Mouse (Mus musculus): ENCODE measurements around the gene 1700013G24Rik. TPM values are rescaled to one million over a fixed set of nuclear protein-coding genes. Genes with fewer than 3 reads are reported as not detected.
A peak's percentile ranks its signal among the peaks of the same experiment; 100 is the strongest.

1700013G24Rik gene
- polyA plus RNA-seq, 1 experiment from 2014 or later, result not detected

DNA sequence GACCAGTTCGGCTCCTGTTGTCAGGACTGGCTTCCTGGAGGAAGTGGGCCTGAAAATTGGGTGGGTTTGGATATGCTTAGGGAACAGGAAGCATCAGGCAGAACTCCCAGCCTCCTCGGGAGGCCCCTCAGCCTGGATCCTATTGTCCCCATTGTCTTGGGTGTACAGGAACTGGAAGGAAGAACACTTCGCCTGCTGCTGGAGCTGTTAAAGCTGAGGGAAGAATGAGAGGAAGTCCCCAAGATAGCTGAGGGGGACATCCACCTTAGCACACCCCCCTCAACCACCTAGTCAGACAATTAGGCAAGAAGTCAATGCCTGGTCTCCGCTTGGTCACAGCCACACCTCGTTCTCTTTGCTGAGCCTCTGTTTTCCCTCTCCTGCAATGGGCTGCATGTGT lies 25.2 kb downstream of the 1700013G24Rik start:
- no peaks in the 10 kb centered on the region for H3K27me3 ChIP-seq (ENCODE audit: insufficient read depth, low read length)
- no peaks in the 10 kb centered on the region for H3K36me3 ChIP-seq (replicated peaks; ENCODE audit: insufficient read depth, low read length)
- no peak overlapping the region for H3K9ac ChIP-seq (replicated peaks)
- 55% methylated on average over 5 of the region's 5 CpGs for WGBS (ENCODE audit: insufficient replicate concordance)
- H3K27ac ChIP-seq (ENCODE audit: low read depth), result peak overlapping the region; percentile 26; the same call in 1 of the 2 replicates
- H3K9me3 ChIP-seq (ENCODE audit: low read length), result no peaks in the 10 kb centered on the region
- TF ChIP-seq CTCF (IDR thresholded peaks at IDR 0.05; ENCODE audit: low read depth) (no peak), EP300 (IDR thresholded peaks at IDR 0.05; ENCODE audit: low read depth) (no peak)
- no peak for ATAC-seq
- no peak overlapping the region for H3K4me3 ChIP-seq (ENCODE audit: low read depth, low read length)
- H3K4me1 ChIP-seq (ENCODE audit: insufficient read depth), result peaks cover 45% of the 10 kb centered on the region
- DNase-seq, result no peak
- H3K4me2 ChIP-seq (ENCODE audit: low read depth, low read length), result no peak overlapping the region

GRCm38 (mm10) chr4:137479757-137480156 lies 26.7 kb downstream of the 1700013G24Rik start:
- no peak for TF ChIP-seq EP300 (IDR thresholded peaks at IDR 0.05; ENCODE audit: low read depth)
- no peak for TF ChIP-seq CTCF (IDR thresholded peaks at IDR 0.05; ENCODE audit: low read depth)

DNA sequence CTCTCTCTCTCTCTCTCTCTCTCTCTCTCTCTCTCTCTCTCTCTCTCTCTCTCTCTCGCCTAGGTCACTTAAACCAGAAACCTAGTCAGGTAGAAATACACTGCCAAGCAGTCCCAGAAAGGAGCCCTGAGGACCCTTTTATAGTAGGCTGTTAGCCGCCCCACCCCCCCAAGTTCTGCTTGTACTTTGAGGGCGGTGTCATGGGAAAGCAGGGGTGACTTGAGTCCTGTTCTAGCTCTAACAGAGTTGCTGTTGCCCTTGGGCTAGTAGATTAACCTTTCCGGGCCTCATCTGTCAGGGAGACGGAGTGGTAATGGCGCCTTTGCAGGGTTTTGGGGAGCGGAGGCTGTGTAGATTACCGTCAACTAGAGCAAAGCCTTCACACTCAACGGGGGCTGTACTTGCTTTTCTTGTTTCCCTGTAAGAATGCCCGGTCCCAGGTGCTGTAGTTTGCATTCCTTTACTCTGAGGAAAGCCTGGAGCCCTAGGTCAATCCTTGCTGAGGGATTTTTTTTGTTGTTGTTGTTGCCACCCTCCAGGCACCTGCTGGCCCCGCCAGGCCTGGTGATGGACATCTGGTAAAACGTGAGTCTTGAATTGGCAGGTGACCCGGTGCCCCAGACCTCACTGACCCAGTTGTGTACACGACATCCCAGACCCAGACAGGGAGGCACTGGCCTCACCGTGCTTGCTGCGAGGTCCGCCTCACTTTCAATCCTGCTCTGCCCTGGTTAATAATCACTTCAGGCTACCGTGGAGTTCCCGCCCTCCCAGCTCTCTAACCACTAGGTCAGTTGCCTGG lies 27.3 kb downstream of the 1700013G24Rik start:
- Histone ChIP-seq H3K9ac (replicated peaks) (no peak overlapping the region), H3K27ac (ENCODE audit: low read depth) (peak overlapping the region; percentile 86), H3K4me3 (ENCODE audit: low read depth, low read length) (no peak overlapping the region), H3K36me3 (replicated peaks; ENCODE audit: insufficient read depth, low read length) (no peaks in the 10 kb centered on the region), H3K9me3 (ENCODE audit: low read length) (no peaks in the 10 kb centered on the region), H3K4me2 (ENCODE audit: low read depth, low read length) (peak overlapping the region; percentile 49), H3K4me1 (ENCODE audit: insufficient read depth) (peaks cover 63% of the 10 kb centered on the region), H3K27me3 (ENCODE audit: insufficient read depth, low read length) (no peaks in the 10 kb centered on the region)
- peak; percentile 91 for ATAC-seq
- DNase-seq, result peak; percentile 69
- TF ChIP-seq CTCF (IDR thresholded peaks at IDR 0.05; ENCODE audit: low read depth), result no peak
- no peak for TF ChIP-seq EP300 (IDR thresholded peaks at IDR 0.05; ENCODE audit: low read depth)
- WGBS (ENCODE audit: insufficient replicate concordance), result 48% methylated on average over 19 of the region's 19 CpGs

More at GRCm38 (mm10) chr4:137479757-137480156, 26.7 kb downstream of the 1700013G24Rik start:
- Histone ChIP-seq H3K27ac (ENCODE audit: low read depth) (peak overlapping the region; percentile 86; the same call in 1 of the 2 replicates), H3K4me1 (ENCODE audit: insufficient read depth) (peaks cover 57% of the 10 kb centered on the region), H3K27me3 (ENCODE audit: insufficient read depth, low read length) (no peaks in the 10 kb centered on the region), H3K4me2 (ENCODE audit: low read depth, low read length) (no peak overlapping the region), H3K9ac (replicated peaks) (no peak overlapping the region), H3K4me3 (ENCODE audit: low read depth, low read length) (no peak overlapping the region), H3K9me3 (ENCODE audit: low read length) (no peaks in the 10 kb centered on the region), H3K36me3 (replicated peaks; ENCODE audit: insufficient read depth, low read length) (no peaks in the 10 kb centered on the region)
- 36% methylated on average over 6 of the region's 6 CpGs for WGBS (ENCODE audit: insufficient replicate concordance)
- DNase-seq, result no peak
- no peak for ATAC-seq

- no peak for TF ChIP-seq EP300 (IDR thresholded peaks at IDR 0.05; ENCODE audit: low read depth)
- no peak for TF ChIP-seq CTCF (IDR thresholded peaks at IDR 0.05; ENCODE audit: low read depth)
- Histone ChIP-seq H3K9me3 (ENCODE audit: low read length) (no peaks in the 10 kb centered on the region), H3K4me2 (ENCODE audit: low read depth, low read length) (peak overlapping the region; percentile 49), H3K27ac (ENCODE audit: low read depth) (peak overlapping the region; percentile 86), H3K36me3 (replicated peaks; ENCODE audit: insufficient read depth, low read length) (no peaks in the 10 kb centered on the region), H3K4me1 (ENCODE audit: insufficient read depth) (peaks cover 62% of the 10 kb centered on the region), H3K4me3 (ENCODE audit: low read depth, low read length) (no peak overlapping the region), H3K27me3 (ENCODE audit: insufficient read depth, low read length) (no peaks in the 10 kb centered on the region), H3K9ac (replicated peaks) (no peak overlapping the region)
- ATAC-seq (no peak), DNase-seq (no peak)
- 28% methylated on average over 1 of the region's 1 CpGs for WGBS (ENCODE audit: insufficient replicate concordance)
Observed at GRCm38 (mm10) chr4:137480993-137481340, 27.9 kb downstream of the 1700013G24Rik start.

GRCm38 (mm10) chr4:137481381-137482030 lies 28.4 kb downstream of the 1700013G24Rik start:
- ATAC-seq (peak; percentile 45), DNase-seq (no peak)
- WGBS (ENCODE audit: insufficient replicate concordance), result 59% methylated on average over 13 of the region's 13 CpGs
- peak overlapping the region; percentile 86 for H3K27ac ChIP-seq (ENCODE audit: low read depth)
- peak overlapping the region; percentile 49 for H3K4me2 ChIP-seq (ENCODE audit: low read depth, low read length)
- H3K27me3 ChIP-seq (ENCODE audit: insufficient read depth, low read length), result no peaks in the 10 kb centered on the region
- no peak for TF ChIP-seq EP300 (IDR thresholded peaks at IDR 0.05; ENCODE audit: low read depth)
- no peak for TF ChIP-seq CTCF (IDR thresholded peaks at IDR 0.05; ENCODE audit: low read depth)
- no peak overlapping the region for H3K9ac ChIP-seq (replicated peaks)
- H3K4me3 ChIP-seq (ENCODE audit: low read depth, low read length), result no peak overlapping the region
- H3K4me1 ChIP-seq (ENCODE audit: insufficient read depth), result peaks cover 62% of the 10 kb centered on the region
- no peaks in the 10 kb centered on the region for H3K36me3 ChIP-seq (replicated peaks; ENCODE audit: insufficient read depth, low read length)
- H3K9me3 ChIP-seq (ENCODE audit: low read length), result no peaks in the 10 kb centered on the region

GRCm38 (mm10) chr4:137483871-137484270 lies 30.8 kb downstream of the 1700013G24Rik start:
- no peak overlapping the region for H3K4me3 ChIP-seq (ENCODE audit: low read depth, low read length)
- H3K9ac ChIP-seq (replicated peaks), result no peak overlapping the region
- peak overlapping the region; percentile 55; the same call in 1 of the 2 replicates for H3K27ac ChIP-seq (ENCODE audit: low read depth)
- no peak for TF ChIP-seq CTCF (IDR thresholded peaks at IDR 0.05; ENCODE audit: low read depth)
- 0 out of 2 replicates have a peak, but pooled peaks have one; percentile 40 for TF ChIP-seq EP300 (IDR thresholded peaks at IDR 0.05; ENCODE audit: low read depth)
- no peak for ATAC-seq
- H3K4me2 ChIP-seq (ENCODE audit: low read depth, low read length), result 0 out of 2 replicates have a peak overlapping the region, but pooled peaks have one; percentile 6
- no peaks in the 10 kb centered on the region for H3K36me3 ChIP-seq (replicated peaks; ENCODE audit: insufficient read depth, low read length)
- WGBS (ENCODE audit: insufficient replicate concordance), result 47% methylated on average over 16 of the region's 16 CpGs
- no peaks in the 10 kb centered on the region for H3K9me3 ChIP-seq (ENCODE audit: low read length)
- no peaks in the 10 kb centered on the region for H3K27me3 ChIP-seq (ENCODE audit: insufficient read depth, low read length)
- no peak for DNase-seq
- peaks cover 61% of the 10 kb centered on the region for H3K4me1 ChIP-seq (ENCODE audit: insufficient read depth)

Data from liver, postnatal 0 days (tissue).